Mouse (Mus musculus) lung, adult 2 months (tissue): ENCODE measurements around the gene Sh3tc1.

Source experiments
- CTCF ChIP-seq: fragments of 200-500 bp; IDR thresholded peaks from 2 replicates; pipeline ENCODE4 v1.5.1; 2011; ENCODE audit warnings: mild to moderate bottlenecking, low read length, control low read depth; ENCODE audit not compliant: insufficient read depth
- POLR2A ChIP-seq: fragments of 200-500 bp; IDR thresholded peaks from 2 replicates; pipeline ENCODE4 v1.6.1; 2011; ENCODE audit warnings: low read depth, mild to moderate bottlenecking, control low read depth, low read length, borderline replicate concordance; ENCODE audit errors: extremely low read depth

GRCm38 (mm10) chr5:35687098-35687497 lies 52.7 kb downstream of the Sh3tc1 start:
- TF ChIP-seq CTCF (no peak), POLR2A (no peak)
